Mouse (Mus musculus) heart, embryonic 10.5 days (tissue): ENCODE data around the gene Maml1. TPM values are rescaled to one million over a fixed set of nuclear protein-coding genes. Genes with fewer than 3 reads are reported as not detected.

Experiments used
- DNase-seq: peaks from one replicate; pipeline ENCODE4 v3.0.0-alpha.2; 2017; ENCODE audit warnings: low spot score
- H3K27ac ChIP-seq: fragments of 300-500 bp; sonication (generic); 2 replicates; pipeline ENCODE4 v1.5.1; 2016; ENCODE audit warnings: mild to moderate bottlenecking
- H3K27me3 ChIP-seq: fragments of 300-500 bp; sonication (generic); 2 replicates; pipeline ENCODE4 v1.6.1; 2016; ENCODE audit warnings: mild to moderate bottlenecking; ENCODE audit not compliant: poor library complexity, insufficient read depth, severe bottlenecking
- H3K36me3 ChIP-seq: fragments of 300-500 bp; sonication (generic); 2 replicates; pipeline ENCODE4 v1.6.1; 2016; ENCODE audit warnings: mild to moderate bottlenecking, moderate library complexity
- H3K4me1 ChIP-seq: fragments of 300-500 bp; sonication (generic); 2 replicates; pipeline ENCODE4 v1.6.1; 2016; ENCODE audit warnings: mild to moderate bottlenecking
- H3K4me3 ChIP-seq: fragments of 300-500 bp; sonication (generic); 2 replicates; pipeline ENCODE4 v1.5.1; 2016; ENCODE audit warnings: mild to moderate bottlenecking, moderate library complexity
- H3K9me3 ChIP-seq: fragments of 300-500 bp; sonication (generic); 2 replicates; pipeline ENCODE4 v1.6.1; 2016; ENCODE audit warnings: mild to moderate bottlenecking, moderate library complexity
- WGBS: fragments of 180-500 bp; shearing (Covaris S2); methylation state at CpG from one replicate; pipeline ENCODE4 v1.1.7; 2016; 5-methylcytosine and 5-hydroxymethylcytosine counted together
- polyA plus RNA-seq: library from polyadenylated mRNA; unstranded; fragments of >200 nt; fragmentation: Nextera tagmentation; extraction: Ambion mirVana; gene quantifications from 2 replicates; pipeline ENCODE4 v1.2.1, GENCODE M21; 2016

The Maml1 gene
- 3.3 and 4.7 TPM in 2 replicates for polyA plus RNA-seq

DNA sequence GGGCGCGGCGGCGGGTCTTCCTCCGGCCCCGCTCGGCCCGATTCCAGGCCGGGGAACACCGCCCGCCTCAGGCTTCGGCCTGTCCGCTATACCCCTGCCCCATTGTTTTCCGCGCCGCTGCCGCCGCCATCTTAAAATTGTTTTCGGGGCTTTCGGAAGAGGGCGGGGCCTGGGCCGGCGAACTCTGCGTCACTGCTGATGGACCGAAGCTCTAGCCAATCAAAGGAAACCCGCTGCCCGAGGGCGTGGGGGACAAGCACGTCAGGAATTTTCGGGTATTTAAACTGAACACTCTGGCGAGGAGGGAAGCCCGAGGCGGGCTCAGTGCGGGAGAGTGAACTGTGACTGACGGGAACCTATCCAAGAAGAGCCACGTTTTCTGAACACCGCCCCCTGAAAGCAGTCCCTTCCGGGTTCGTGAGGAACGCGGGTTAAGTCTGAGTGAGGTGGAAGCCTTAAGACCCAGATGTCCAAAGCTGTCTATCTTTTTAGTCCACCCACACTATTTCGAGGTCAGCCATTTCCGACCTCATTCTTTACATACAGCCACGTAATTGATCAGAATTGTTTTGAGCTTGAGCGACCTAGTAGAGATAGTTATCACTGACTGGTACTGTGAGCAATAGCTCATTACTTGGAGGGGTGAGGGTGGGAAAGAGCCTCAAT, at the start of gene Maml1:
Gene Maml1 (minus strand): TSS at position 122 of the 666 bp plus-strand sequence.
- WGBS: under 1% methylated on average over 45 of the region's 45 CpGs
- peak; percentile 99 for DNase-seq
- Histone ChIP-seq H3K4me1 (peaks cover 24% of the 10 kb centered on the region), H3K27me3 (no peaks in the 10 kb centered on the region), H3K27ac (peak within 1 kb of the TSS; percentile 100), H3K9me3 (no peaks in the 10 kb centered on the region), H3K36me3 (peaks cover 57% of the 10 kb centered on the region), H3K4me3 (peak within 1 kb of the TSS; percentile 94)

DNA sequence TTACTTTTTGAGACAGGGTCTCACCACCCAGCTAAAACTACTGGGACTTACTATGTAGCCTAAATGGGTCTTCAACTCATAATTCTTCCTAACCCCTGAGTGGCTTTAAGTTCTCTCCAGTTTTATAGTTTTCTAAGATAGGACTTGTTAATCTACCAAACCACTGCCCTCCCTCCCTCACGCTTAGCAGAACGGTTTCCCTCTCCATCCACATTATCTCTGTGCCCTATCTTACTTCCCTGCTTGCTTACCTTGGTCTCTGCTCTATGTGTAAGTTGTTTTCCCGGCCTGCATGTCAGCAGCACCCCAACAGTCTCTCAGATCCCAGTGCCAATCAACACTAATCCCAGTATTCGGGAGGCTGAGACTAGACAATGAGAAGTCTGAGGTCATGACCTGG, 44.8 kb upstream of the Maml1 start:
- Histone ChIP-seq H3K36me3 (no peaks in the 10 kb centered on the region), H3K9me3 (no peaks in the 10 kb centered on the region), H3K4me1 (no peaks in the 10 kb centered on the region), H3K27me3 (no peaks in the 10 kb centered on the region), H3K4me3 (no peak overlapping the region), H3K27ac (no peak overlapping the region)
- 58% methylated on average over 4 of the region's 4 CpGs for WGBS
- no peak for DNase-seq

DNA sequence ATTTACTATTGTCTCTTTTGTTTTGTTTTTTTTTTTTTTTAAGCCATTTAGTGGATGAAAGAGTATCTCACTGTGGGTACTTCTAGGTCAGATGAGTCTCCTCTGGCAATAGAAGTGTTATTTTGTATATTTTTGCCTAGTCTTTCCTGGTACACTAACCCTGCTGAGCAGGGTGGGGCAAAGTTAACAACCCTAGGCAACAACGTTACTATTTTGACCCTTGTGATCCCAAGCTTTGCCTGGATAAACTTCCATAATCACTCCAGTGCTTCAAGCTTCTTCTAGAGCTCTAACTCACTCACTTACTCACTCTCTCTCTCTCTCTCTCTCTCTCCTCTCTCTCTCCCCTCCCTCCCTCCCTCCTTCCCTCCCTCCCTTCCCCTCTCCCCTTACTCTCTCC, 44.0 kb upstream of the Maml1 start:
- Histone ChIP-seq H3K27me3 (no peaks in the 10 kb centered on the region), H3K36me3 (no peaks in the 10 kb centered on the region), H3K4me3 (no peak overlapping the region), H3K4me1 (no peaks in the 10 kb centered on the region), H3K9me3 (no peaks in the 10 kb centered on the region), H3K27ac (no peak overlapping the region)
- DNase-seq: no peak
- WGBS: 61% methylated on average over 1 of the region's 1 CpGs

DNA sequence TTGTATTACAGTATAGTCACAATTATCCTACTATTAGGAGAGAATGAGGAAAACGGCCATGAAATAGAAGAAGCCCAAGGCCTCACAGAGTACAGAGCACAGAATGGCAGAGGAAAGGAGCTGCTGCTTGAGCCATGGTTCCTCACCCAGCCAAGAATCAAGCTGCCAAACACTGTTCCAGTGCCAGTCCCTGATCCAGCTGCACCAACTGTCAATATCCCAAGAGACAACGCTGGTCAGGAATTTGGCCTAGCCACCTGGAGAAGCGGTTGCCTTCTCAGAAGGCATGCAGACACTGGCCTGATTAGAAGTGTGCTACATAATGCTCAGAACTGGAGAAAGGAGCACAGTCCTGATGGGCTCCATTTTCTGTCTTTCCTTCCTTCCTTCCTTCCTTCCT, 41.1 kb upstream of the Maml1 start:
- no peak overlapping the region for H3K27ac ChIP-seq
- no peaks in the 10 kb centered on the region for H3K27me3 ChIP-seq
- 77% methylated on average over 3 of the region's 3 CpGs for WGBS
- peaks cover 3% of the 10 kb centered on the region; the same call in 1 of the 2 replicates for H3K36me3 ChIP-seq
- no peaks in the 10 kb centered on the region for H3K9me3 ChIP-seq
- H3K4me3 ChIP-seq: no peak overlapping the region
- no peak for DNase-seq
- H3K4me1 ChIP-seq: no peaks in the 10 kb centered on the region

DNA sequence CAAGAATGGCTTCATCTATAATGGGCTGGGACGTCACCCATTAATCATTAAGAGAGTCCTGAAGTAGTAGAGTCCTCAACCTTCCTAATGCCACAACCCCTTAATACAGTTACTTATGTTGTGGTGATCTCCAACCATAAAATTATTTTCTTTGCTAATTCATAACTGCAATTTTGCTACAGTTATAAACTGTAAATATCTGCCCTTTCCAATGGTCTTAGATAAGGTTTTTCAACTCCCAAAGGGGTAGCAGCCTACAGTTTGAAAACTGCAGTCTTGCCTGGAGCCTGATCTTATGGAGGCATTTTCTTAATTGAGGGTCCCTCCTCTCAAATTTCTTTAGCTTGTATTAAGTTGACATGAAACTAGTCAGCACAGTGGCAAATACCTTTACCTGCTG, 37.3 kb upstream of the Maml1 start:
- H3K27me3 ChIP-seq: no peaks in the 10 kb centered on the region
- no peaks in the 10 kb centered on the region for H3K9me3 ChIP-seq
- WGBS: 88% methylated on average over 1 of the region's 1 CpGs
- H3K4me3 ChIP-seq: no peak overlapping the region
- peaks cover 5% of the 10 kb centered on the region; the same call in 1 of the 2 replicates for H3K36me3 ChIP-seq
- 0 out of 2 replicates have a peak, but pooled peaks cover 4% of the 10 kb centered on the region for H3K4me1 ChIP-seq
- no peak for DNase-seq
- H3K27ac ChIP-seq: no peak overlapping the region

DNA sequence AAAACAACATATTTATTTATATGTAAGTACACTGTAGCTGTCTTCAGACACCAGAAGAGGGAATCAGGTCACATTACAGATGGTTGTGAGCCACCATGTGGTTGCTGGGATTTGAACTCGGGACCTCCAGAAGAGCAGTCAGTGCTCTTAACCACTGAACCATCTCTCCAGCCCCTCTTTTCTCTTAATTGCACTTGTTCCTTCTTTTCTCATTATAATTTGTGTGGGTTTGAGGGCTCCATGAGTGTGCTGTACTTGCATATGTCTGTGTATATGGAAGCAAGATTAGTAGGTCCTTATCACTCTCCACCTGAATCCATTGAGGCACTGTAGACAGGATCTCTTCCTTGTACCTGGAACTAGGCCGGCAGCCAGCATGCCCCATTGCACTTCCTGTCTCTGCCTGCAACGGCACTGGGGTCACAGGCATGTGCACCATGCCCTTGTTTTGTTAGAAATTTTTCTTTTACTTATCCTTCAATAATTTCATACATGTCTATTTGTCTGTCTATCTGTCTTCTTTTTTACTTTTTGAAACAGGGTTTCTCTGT, 36.0 kb upstream of the Maml1 start:
- 80% methylated on average over 3 of the region's 3 CpGs for WGBS
- peaks cover 14% of the 10 kb centered on the region; the same call in 1 of the 2 replicates for H3K4me1 ChIP-seq
- H3K9me3 ChIP-seq: no peaks in the 10 kb centered on the region
- no peak for DNase-seq
- no peaks in the 10 kb centered on the region for H3K27me3 ChIP-seq
- H3K4me3 ChIP-seq: no peak overlapping the region
- H3K36me3 ChIP-seq: peaks cover 5% of the 10 kb centered on the region; the same call in 1 of the 2 replicates
- no peak overlapping the region for H3K27ac ChIP-seq

DNA sequence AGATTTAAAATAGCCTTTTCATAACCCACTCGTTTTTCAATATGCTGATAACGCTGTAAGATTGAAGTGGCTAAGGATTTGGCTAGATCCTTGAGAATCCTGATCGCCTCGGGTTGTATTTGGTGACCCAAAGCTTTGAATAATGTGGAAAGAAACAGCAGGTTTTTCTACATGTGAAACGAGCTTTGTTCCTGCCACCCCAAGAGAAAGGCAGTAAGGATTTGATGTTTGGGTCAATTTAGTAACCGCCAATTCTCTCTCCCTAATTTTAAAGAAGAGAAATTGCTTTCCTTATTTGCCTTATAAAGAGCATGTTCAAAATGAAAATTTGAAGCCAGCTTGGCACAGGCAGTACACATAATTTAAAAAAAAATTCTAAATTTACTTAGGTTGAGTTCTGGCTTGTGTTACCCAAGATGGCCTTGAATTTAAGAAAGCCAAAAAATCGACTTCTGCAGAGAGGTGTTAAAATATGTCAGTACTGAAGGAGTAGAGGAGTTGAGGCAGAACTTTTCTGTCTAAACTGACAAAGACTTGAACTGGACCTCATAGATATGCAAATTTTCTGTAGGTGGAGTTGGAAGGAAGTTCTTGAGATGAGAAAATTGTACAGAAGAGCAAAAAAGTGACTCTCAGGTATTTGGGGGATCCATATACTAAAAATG, 34.3 kb upstream of the Maml1 start:
- Histone ChIP-seq H3K36me3 (peaks cover 5% of the 10 kb centered on the region; the same call in 1 of the 2 replicates), H3K27me3 (no peaks in the 10 kb centered on the region), H3K4me3 (peak overlapping the region; percentile 91), H3K27ac (peak overlapping the region; percentile 99), H3K9me3 (no peaks in the 10 kb centered on the region), H3K4me1 (peaks cover 27% of the 10 kb centered on the region)
- WGBS: 8% methylated on average over 7 of the region's 7 CpGs
- DNase-seq: no peak

DNA sequence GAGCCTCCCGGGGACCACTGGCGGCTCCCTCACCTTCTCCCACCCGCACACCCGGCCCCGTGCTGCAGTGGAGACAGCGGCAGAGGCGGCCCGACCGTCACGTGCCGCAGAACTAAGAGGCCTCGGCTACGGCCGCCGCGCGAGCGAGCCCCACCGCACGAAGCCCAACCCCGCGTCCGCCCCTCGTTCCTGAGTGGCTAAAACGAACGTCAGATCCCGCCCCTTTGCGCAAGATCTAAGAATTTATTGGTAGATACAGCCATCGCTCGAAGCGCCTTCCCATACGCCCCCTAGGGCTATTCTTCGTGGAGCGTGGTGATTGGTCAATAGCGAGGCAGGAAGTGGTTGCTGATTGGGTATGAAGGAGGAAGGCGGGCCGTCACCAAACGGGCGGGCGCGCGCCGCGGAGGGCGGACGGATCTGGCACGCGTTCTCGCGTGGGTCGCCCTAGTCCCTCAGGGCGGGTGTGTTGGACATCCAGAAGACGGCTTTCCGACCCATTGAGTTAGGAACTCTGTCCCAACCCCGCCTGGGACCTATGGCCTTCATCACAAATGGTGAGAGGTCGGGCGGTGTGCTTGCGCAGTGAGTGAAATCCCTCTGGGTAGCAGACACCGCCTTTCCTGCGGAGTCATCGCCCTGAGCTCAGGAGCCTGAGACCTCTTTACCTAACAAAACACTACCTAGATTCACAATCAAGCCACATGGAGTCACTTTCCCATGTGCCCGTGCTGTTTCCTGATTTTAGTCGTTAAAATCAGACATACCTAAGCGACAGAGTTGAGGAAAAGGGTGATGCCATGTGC, 33.6 kb upstream of the Maml1 start, which contains the start of gene Canx:
Gene Canx (minus strand): TSS at position 178 of the 806 bp plus-strand sequence.
- H3K36me3 ChIP-seq: peaks cover 5% of the 10 kb centered on the region; the same call in 1 of the 2 replicates
- WGBS: under 1% methylated on average over 64 of the region's 64 CpGs
- H3K27ac ChIP-seq: peak within 1 kb of the TSS; percentile 99
- H3K4me1 ChIP-seq: peaks cover 27% of the 10 kb centered on the region
- no peaks in the 10 kb centered on the region for H3K27me3 ChIP-seq
- H3K4me3 ChIP-seq: peak within 1 kb of the TSS; percentile 91
- no peaks in the 10 kb centered on the region for H3K9me3 ChIP-seq
- peak; percentile 100 for DNase-seq

DNA sequence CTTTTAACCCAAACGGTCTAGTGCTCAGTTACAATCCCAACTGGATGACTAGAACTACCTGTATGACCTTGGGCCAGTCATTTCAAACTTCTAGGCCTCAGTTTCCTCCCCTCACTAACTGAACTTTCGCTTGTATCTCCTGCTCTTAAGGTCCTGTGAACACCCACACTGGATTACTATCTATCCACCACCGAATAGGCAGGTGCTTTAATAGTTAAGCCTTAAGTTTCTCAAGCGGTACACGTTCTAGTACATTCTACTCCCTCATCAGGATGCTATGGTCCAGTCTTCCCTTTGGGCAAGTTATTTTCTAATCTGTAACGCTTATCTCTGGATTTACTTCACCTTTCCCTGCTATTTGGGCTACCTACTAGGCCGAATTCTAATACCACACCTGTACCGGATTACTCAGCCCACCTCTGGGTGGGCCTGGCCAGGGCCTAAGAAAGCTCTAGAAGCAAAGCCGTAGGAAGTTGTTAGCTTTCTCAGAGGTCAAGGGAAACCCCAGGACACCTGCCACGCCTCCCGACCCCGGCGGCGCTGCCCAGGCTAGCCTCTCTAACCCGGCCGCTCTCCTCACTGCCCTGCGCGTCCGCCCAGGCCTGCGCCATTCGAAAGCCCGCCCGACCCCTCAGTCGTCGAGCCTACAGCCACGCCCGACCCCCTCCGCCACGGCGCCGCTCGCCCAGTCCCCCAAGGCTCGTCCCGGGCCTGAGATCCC, 32.8 kb upstream of the Maml1 start:
- no peak for DNase-seq
- no peaks in the 10 kb centered on the region for H3K27me3 ChIP-seq
- WGBS: 1% methylated on average over 34 of the region's 34 CpGs
- H3K9me3 ChIP-seq: no peaks in the 10 kb centered on the region
- H3K36me3 ChIP-seq: peaks cover 8% of the 10 kb centered on the region
- H3K4me3 ChIP-seq: peak overlapping the region; percentile 91
- H3K4me1 ChIP-seq: peaks cover 27% of the 10 kb centered on the region
- peak overlapping the region; percentile 99 for H3K27ac ChIP-seq

DNA sequence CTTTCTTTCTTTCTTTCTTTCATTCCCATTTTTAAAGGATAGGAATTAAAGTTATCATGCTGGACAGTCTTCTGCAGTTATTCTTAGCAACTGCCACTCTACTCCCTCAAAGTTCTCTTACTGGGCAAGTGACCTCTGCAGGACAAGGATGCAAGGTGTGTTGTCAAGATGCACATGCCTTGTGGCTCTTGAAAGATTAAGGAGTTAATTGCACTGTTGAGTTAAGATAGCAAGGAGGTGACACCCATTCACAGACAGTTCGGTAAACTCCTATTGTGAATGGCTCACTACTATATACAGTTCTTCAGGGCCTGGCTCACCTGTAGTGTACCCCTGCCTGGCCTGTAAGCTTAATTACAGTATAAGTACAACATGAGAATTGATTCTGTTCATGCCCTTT, 31.7 kb upstream of the Maml1 start:
- Histone ChIP-seq H3K27me3 (no peaks in the 10 kb centered on the region), H3K9me3 (no peaks in the 10 kb centered on the region), H3K27ac (peak overlapping the region; percentile 99; the same call in 1 of the 2 replicates), H3K4me1 (peaks cover 27% of the 10 kb centered on the region), H3K36me3 (peaks cover 18% of the 10 kb centered on the region), H3K4me3 (peak overlapping the region; percentile 91)
- no peak for DNase-seq
- 11% methylated on average over 1 of the region's 1 CpGs for whole genome bisulfite sequencing

DNA sequence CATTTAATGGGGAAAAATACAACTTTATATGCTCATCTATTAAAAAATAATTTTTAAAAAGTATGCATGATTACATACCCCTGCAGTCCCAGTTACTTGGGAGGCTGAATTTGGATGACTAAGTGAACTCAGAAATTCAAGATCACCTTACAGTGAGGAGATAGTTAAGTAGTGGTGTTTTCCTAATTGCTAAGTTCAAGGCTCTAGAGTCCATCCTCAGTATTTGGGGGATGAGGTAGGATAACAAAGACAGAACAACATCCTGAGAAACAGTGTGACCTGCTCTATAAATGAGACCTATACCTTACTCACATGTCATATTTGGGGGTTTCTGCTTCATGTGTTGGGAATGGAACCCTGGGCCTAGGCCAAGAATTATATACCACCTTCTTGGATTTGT, 30.2 kb upstream of the Maml1 start:
- H3K9me3 ChIP-seq: no peaks in the 10 kb centered on the region
- H3K27me3 ChIP-seq: no peaks in the 10 kb centered on the region
- H3K36me3 ChIP-seq: peaks cover 19% of the 10 kb centered on the region
- no peak for DNase-seq
- peak overlapping the region; percentile 18; the same call in 1 of the 2 replicates for H3K4me3 ChIP-seq
- peaks cover 27% of the 10 kb centered on the region for H3K4me1 ChIP-seq
- H3K27ac ChIP-seq: no peak overlapping the region

DNA sequence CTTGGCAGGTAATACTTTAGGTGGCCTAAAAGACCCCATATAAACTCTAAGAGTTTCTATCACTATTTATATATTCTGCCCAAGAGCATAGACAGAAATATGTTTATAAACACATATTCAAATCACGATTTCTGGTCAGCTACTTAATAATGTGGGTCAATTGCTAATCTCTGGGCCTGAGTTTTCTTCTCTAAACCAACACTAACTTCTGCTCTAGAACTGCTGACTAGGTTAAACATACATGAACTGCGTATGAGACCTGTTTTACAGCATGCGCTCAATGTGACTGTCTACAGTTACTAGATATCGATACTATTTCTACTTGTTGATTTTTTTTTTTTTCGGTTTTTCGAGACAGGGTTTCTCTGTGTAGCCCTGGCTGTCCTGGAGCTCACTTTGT, 29.1 kb upstream of the Maml1 start:
- no peak overlapping the region for H3K27ac ChIP-seq
- DNase-seq: no peak
- H3K4me1 ChIP-seq: peaks cover 23% of the 10 kb centered on the region
- WGBS: 95% methylated on average over 6 of the region's 6 CpGs
- H3K4me3 ChIP-seq: no peak overlapping the region
- no peaks in the 10 kb centered on the region for H3K9me3 ChIP-seq
- no peaks in the 10 kb centered on the region for H3K27me3 ChIP-seq
- H3K36me3 ChIP-seq: peaks cover 19% of the 10 kb centered on the region
